Mouse (Mus musculus): ENCODE data around the gene Unc5b.
"Not testable (repeated sequence)": the region's sequence is repeated elsewhere in the genome, so short reads cannot be mapped to it uniquely, and the experiment has no call there.

The Unc5b gene

GRCm38 (mm10) chr10:60831379-60831778 is at the start of gene Unc5b:
Gene Unc5b, minus strand, starts transcription at chr10:60831581.
- peak; percentile 94 for DNase-seq (ENCODE audit: low spot score)

GRCm38 (mm10) chr10:60879817-60880216 is 48.4 kb upstream of the Unc5b start:
- no peak for DNase-seq (ENCODE audit: low spot score)

GRCm38 (mm10) chr10:60877075-60877474 is 45.7 kb upstream of the Unc5b start:
- no peak for DNase-seq (ENCODE audit: low spot score)

GRCm38 (mm10) chr10:60875011-60875410 is 43.6 kb upstream of the Unc5b start:
- no peak for DNase-seq (ENCODE audit: low spot score)

GRCm38 (mm10) chr10:60863318-60863717 is 31.9 kb upstream of the Unc5b start:
- no peak for DNase-seq (ENCODE audit: low spot score)

GRCm38 (mm10) chr10:60862477-60863293 is 31.3 kb upstream of the Unc5b start:
- no peak for DNase-seq (ENCODE audit: low spot score)

- not testable (repeated sequence) for DNase-seq (ENCODE audit: low spot score)
Measured at GRCm38 (mm10) chr10:60845271-60845670, 13.9 kb upstream of the Unc5b start.

GRCm38 (mm10) chr10:60838816-60839215 is 7.4 kb upstream of the Unc5b start:
- no peak for DNase-seq (ENCODE audit: low spot score)

GRCm38 (mm10) chr10:60834949-60835348 is 3.6 kb upstream of the Unc5b start:
- DNase-seq (ENCODE audit: low spot score), result peak; percentile 88

- no peak for DNase-seq (ENCODE audit: low spot score)
Measured at GRCm38 (mm10) chr10:60832664-60833173, 1.3 kb upstream of the Unc5b start.

GRCm38 (mm10) chr10:60830556-60831350 is 628 bp downstream of the Unc5b start:
- peak; percentile 35 for DNase-seq (ENCODE audit: low spot score)

- DNase-seq (ENCODE audit: low spot score), result no peak
Measured at GRCm38 (mm10) chr10:60830000-60830399, 1.4 kb downstream of the Unc5b start.

GRCm38 (mm10) chr10:60829071-60829470 is 2.3 kb downstream of the Unc5b start:
- no peak for DNase-seq (ENCODE audit: low spot score)

GRCm38 (mm10) chr10:60827901-60828670 is 3.3 kb downstream of the Unc5b start:
- DNase-seq (ENCODE audit: low spot score), result no peak

GRCm38 (mm10) chr10:60827266-60827665 is 4.1 kb downstream of the Unc5b start:
- peak; percentile 51 for DNase-seq (ENCODE audit: low spot score)

- peak; percentile 74 for DNase-seq (ENCODE audit: low spot score)
Measured at GRCm38 (mm10) chr10:60826461-60827237, 4.7 kb downstream of the Unc5b start.

- DNase-seq (ENCODE audit: low spot score), result no peak
Measured at GRCm38 (mm10) chr10:60825955-60826354, 5.4 kb downstream of the Unc5b start.

GRCm38 (mm10) chr10:60823744-60824143 is 7.6 kb downstream of the Unc5b start:
- DNase-seq (ENCODE audit: low spot score), result no peak

GRCm38 (mm10) chr10:60822641-60823425 is 8.5 kb downstream of the Unc5b start:
- no peak for DNase-seq (ENCODE audit: low spot score)

- no peak for DNase-seq (ENCODE audit: low spot score)
Measured at GRCm38 (mm10) chr10:60821736-60822358, 9.5 kb downstream of the Unc5b start.
